Mouse (Mus musculus): Measurements from ENCODE around the gene Dnaaf5. TPM values are rescaled to one million over a fixed set of nuclear protein-coding genes. Genes with fewer than 3 reads are reported as not detected.

The Dnaaf5 gene
- polyA plus RNA-seq, 1 experiment from 2014 or later: 6.4 TPM

- H3K27ac ChIP-seq (replicated peaks in 1 of 2; ENCODE audit: control insufficient read depth in 1 of 2, insufficient read depth in 1 of 2, low read depth in 2 of 2, low read length in 2 of 2): no peak overlapping the region
- no peaks in the 10 kb centered on the region for H3K9me3 ChIP-seq (ENCODE audit: control insufficient read depth, low read length)
- peaks cover 2 to 5% of the 10 kb centered on the region in 2 experiments; a peak in 3 of 4 replicates for H3K4me1 ChIP-seq (ENCODE audit: control insufficient read depth in 2 of 2, insufficient read depth in 2 of 2, low read length in 2 of 2)
- ATAC-seq (ENCODE audit: insufficient number of reproducible peaks, insufficient read depth, low FRiP score, low read depth): no peak
- no peaks in the 10 kb centered on the region for H3K36me3 ChIP-seq (ENCODE audit: control insufficient read depth, insufficient read depth, low read length)
- 73% methylated on average over 5 of the region's 5 CpGs for WGBS
- no peak overlapping the region for H3K4me2 ChIP-seq (ENCODE audit: low read length)
- no peak overlapping the region for H3K9ac ChIP-seq (ENCODE audit: low read length)
- H3K4me3 ChIP-seq (ENCODE audit: control insufficient read depth in 1 of 2, insufficient read depth in 1 of 2, low read depth in 1 of 2, low read length in 2 of 2): no peak overlapping the region
- peaks cover 12% of the 10 kb centered on the region; the same call in 1 of the 2 replicates for H3K27me3 ChIP-seq (ENCODE audit: control insufficient read depth, insufficient read depth, low read length)
Measured at GRCm38 (mm10) chr5:139130351-139130750, 19.7 kb upstream of the Dnaaf5 start.

GRCm38 (mm10) chr5:139134501-139134900 lies 15.5 kb upstream of the Dnaaf5 start:
- H3K27me3 ChIP-seq (ENCODE audit: control insufficient read depth, insufficient read depth, low read length): peaks cover 6% of the 10 kb centered on the region; the same call in 1 of the 2 replicates
- no peak overlapping the region for H3K4me3 ChIP-seq (ENCODE audit: control insufficient read depth in 1 of 2, insufficient read depth in 1 of 2, low read depth in 1 of 2, low read length in 2 of 2)
- no peak overlapping the region for H3K4me2 ChIP-seq (ENCODE audit: low read length)
- no peak overlapping the region for H3K27ac ChIP-seq (replicated peaks in 1 of 2; ENCODE audit: control insufficient read depth in 1 of 2, insufficient read depth in 1 of 2, low read depth in 2 of 2, low read length in 2 of 2)
- H3K4me1 ChIP-seq (ENCODE audit: control insufficient read depth in 2 of 2, insufficient read depth in 2 of 2, low read length in 2 of 2): peaks cover 0 to 2% of the 10 kb centered on the region in 2 experiments; a peak in 1 of 4 replicates
- no peak overlapping the region for H3K9ac ChIP-seq (ENCODE audit: low read length)
- H3K9me3 ChIP-seq (ENCODE audit: control insufficient read depth, low read length): no peaks in the 10 kb centered on the region
- no peaks in the 10 kb centered on the region for H3K36me3 ChIP-seq (ENCODE audit: control insufficient read depth, insufficient read depth, low read length)
- ATAC-seq (ENCODE audit: insufficient number of reproducible peaks, insufficient read depth, low FRiP score, low read depth): no peak
- 70% methylated on average over 8 of the region's 8 CpGs for WGBS

GRCm38 (mm10) chr5:139136341-139136740 lies 13.7 kb upstream of the Dnaaf5 start:
- 67% methylated on average over 1 of the region's 1 CpGs for WGBS
- Histone ChIP-seq H3K36me3 (ENCODE audit: control insufficient read depth, insufficient read depth, low read length) (no peaks in the 10 kb centered on the region), H3K9me3 (ENCODE audit: control insufficient read depth, low read length) (no peaks in the 10 kb centered on the region), H3K27me3 (ENCODE audit: control insufficient read depth, insufficient read depth, low read length) (no peaks in the 10 kb centered on the region), H3K9ac (ENCODE audit: low read length) (no peak overlapping the region), H3K27ac (replicated peaks in 1 of 2; ENCODE audit: control insufficient read depth in 1 of 2, insufficient read depth in 1 of 2, low read depth in 2 of 2, low read length in 2 of 2) (no peak overlapping the region), H3K4me1 (ENCODE audit: control insufficient read depth in 2 of 2, insufficient read depth in 2 of 2, low read length in 2 of 2) (peaks cover 0 to 12% of the 10 kb centered on the region in 2 experiments; a peak in 3 of 4 replicates), H3K4me3 (ENCODE audit: control insufficient read depth in 1 of 2, insufficient read depth in 1 of 2, low read depth in 1 of 2, low read length in 2 of 2) (no peak overlapping the region), H3K4me2 (ENCODE audit: low read length) (no peak overlapping the region)
- no peak for ATAC-seq (ENCODE audit: insufficient number of reproducible peaks, insufficient read depth, low FRiP score, low read depth)

- peaks cover 5 to 12% of the 10 kb centered on the region in 2 experiments for H3K4me1 ChIP-seq (ENCODE audit: control insufficient read depth in 2 of 2, insufficient read depth in 2 of 2, low read length in 2 of 2)
- ATAC-seq (ENCODE audit: insufficient number of reproducible peaks, insufficient read depth, low FRiP score, low read depth): no peak
- no peaks in the 10 kb centered on the region for H3K9me3 ChIP-seq (ENCODE audit: control insufficient read depth, low read length)
- H3K27ac ChIP-seq (replicated peaks in 1 of 2; ENCODE audit: control insufficient read depth in 1 of 2, insufficient read depth in 1 of 2, low read depth in 2 of 2, low read length in 2 of 2): no peak overlapping the region
- H3K27me3 ChIP-seq (ENCODE audit: control insufficient read depth, insufficient read depth, low read length): no peaks in the 10 kb centered on the region
- no peak overlapping the region for H3K4me2 ChIP-seq (ENCODE audit: low read length)
- no peak overlapping the region for H3K9ac ChIP-seq (ENCODE audit: low read length)
- H3K36me3 ChIP-seq (ENCODE audit: control insufficient read depth, insufficient read depth, low read length): no peaks in the 10 kb centered on the region
- no peak overlapping the region for H3K4me3 ChIP-seq (ENCODE audit: control insufficient read depth in 1 of 2, insufficient read depth in 1 of 2, low read depth in 1 of 2, low read length in 2 of 2)
- WGBS: 87% methylated on average over 6 of the region's 6 CpGs
Measured at GRCm38 (mm10) chr5:139137176-139137575, 12.8 kb upstream of the Dnaaf5 start.

- Histone ChIP-seq H3K27me3 (ENCODE audit: control insufficient read depth, insufficient read depth, low read length) (no peaks in the 10 kb centered on the region), H3K9ac (ENCODE audit: low read length) (no peak overlapping the region), H3K4me1 (ENCODE audit: control insufficient read depth in 2 of 2, insufficient read depth in 2 of 2, low read length in 2 of 2) (peaks cover 5 to 12% of the 10 kb centered on the region in 2 experiments), H3K4me2 (ENCODE audit: low read length) (no peak overlapping the region), H3K4me3 (ENCODE audit: control insufficient read depth in 1 of 2, insufficient read depth in 1 of 2, low read depth in 1 of 2, low read length in 2 of 2) (no peak overlapping the region), H3K9me3 (ENCODE audit: control insufficient read depth, low read length) (no peaks in the 10 kb centered on the region), H3K27ac (replicated peaks in 1 of 2; ENCODE audit: control insufficient read depth in 1 of 2, insufficient read depth in 1 of 2, low read depth in 2 of 2, low read length in 2 of 2) (no peak overlapping the region), H3K36me3 (ENCODE audit: control insufficient read depth, insufficient read depth, low read length) (no peaks in the 10 kb centered on the region)
- 62% methylated on average over 12 of the region's 12 CpGs for WGBS
- ATAC-seq (ENCODE audit: insufficient number of reproducible peaks, insufficient read depth, low FRiP score, low read depth): no peak
Measured at GRCm38 (mm10) chr5:139138261-139138925, 11.6 kb upstream of the Dnaaf5 start.

- Histone ChIP-seq H3K27me3 (ENCODE audit: control insufficient read depth, insufficient read depth, low read length) (no peaks in the 10 kb centered on the region), H3K9me3 (ENCODE audit: control insufficient read depth, low read length) (no peaks in the 10 kb centered on the region), H3K9ac (ENCODE audit: low read length) (no peak overlapping the region), H3K27ac (replicated peaks in 1 of 2; ENCODE audit: control insufficient read depth in 1 of 2, insufficient read depth in 1 of 2, low read depth in 2 of 2, low read length in 2 of 2) (no peak overlapping the region), H3K36me3 (ENCODE audit: control insufficient read depth, insufficient read depth, low read length) (no peaks in the 10 kb centered on the region), H3K4me3 (ENCODE audit: control insufficient read depth in 1 of 2, insufficient read depth in 1 of 2, low read depth in 1 of 2, low read length in 2 of 2) (no peak overlapping the region), H3K4me1 (ENCODE audit: control insufficient read depth in 2 of 2, insufficient read depth in 2 of 2, low read length in 2 of 2) (peaks cover 5 to 12% of the 10 kb centered on the region in 2 experiments), H3K4me2 (ENCODE audit: low read length) (no peak overlapping the region)
- ATAC-seq (ENCODE audit: insufficient number of reproducible peaks, insufficient read depth, low FRiP score, low read depth): no peak
- 85% methylated on average over 8 of the region's 8 CpGs for WGBS
Measured at GRCm38 (mm10) chr5:139138926-139139472, 11.0 kb upstream of the Dnaaf5 start.

GRCm38 (mm10) chr5:139140589-139140988 lies 9.4 kb upstream of the Dnaaf5 start:
- Histone ChIP-seq H3K27me3 (ENCODE audit: control insufficient read depth, insufficient read depth, low read length) (no peaks in the 10 kb centered on the region), H3K4me1 (ENCODE audit: control insufficient read depth in 2 of 2, insufficient read depth in 2 of 2, low read length in 2 of 2) (peaks cover 5 to 12% of the 10 kb centered on the region in 2 experiments), H3K9me3 (ENCODE audit: control insufficient read depth, low read length) (no peaks in the 10 kb centered on the region), H3K4me3 (ENCODE audit: control insufficient read depth in 1 of 2, insufficient read depth in 1 of 2, low read depth in 1 of 2, low read length in 2 of 2) (no peak overlapping the region), H3K27ac (replicated peaks in 1 of 2; ENCODE audit: control insufficient read depth in 1 of 2, insufficient read depth in 1 of 2, low read depth in 2 of 2, low read length in 2 of 2) (no peak overlapping the region), H3K36me3 (ENCODE audit: control insufficient read depth, insufficient read depth, low read length) (no peaks in the 10 kb centered on the region), H3K4me2 (ENCODE audit: low read length) (no peak overlapping the region), H3K9ac (ENCODE audit: low read length) (no peak overlapping the region)
- no peak for ATAC-seq (ENCODE audit: insufficient number of reproducible peaks, insufficient read depth, low FRiP score, low read depth)
- 74% methylated on average over 9 of the region's 9 CpGs for WGBS
